Mouse (Mus musculus): ENCODE measurements around the gene Uckl1.

- TF ChIP-seq GATA1 (IDR thresholded peaks at IDR 0.05; ENCODE audit: borderline replicate concordance, low read length) = no peak
- no peak for TF ChIP-seq FLI1 (IDR thresholded peaks at IDR 0.05; ENCODE audit: low read length)
Observed at GRCm38 (mm10) chr2:181583460-181584257, 1.0 kb downstream of the Uckl1 start.
